Mouse (Mus musculus): Measurements from ENCODE around the gene Utp4. TPM values are rescaled to one million over a fixed set of nuclear protein-coding genes. Genes with fewer than 3 reads are reported as not detected.

The Utp4 gene
- polyA plus RNA-seq, 1 experiment: 36.6 TPM

DNA sequence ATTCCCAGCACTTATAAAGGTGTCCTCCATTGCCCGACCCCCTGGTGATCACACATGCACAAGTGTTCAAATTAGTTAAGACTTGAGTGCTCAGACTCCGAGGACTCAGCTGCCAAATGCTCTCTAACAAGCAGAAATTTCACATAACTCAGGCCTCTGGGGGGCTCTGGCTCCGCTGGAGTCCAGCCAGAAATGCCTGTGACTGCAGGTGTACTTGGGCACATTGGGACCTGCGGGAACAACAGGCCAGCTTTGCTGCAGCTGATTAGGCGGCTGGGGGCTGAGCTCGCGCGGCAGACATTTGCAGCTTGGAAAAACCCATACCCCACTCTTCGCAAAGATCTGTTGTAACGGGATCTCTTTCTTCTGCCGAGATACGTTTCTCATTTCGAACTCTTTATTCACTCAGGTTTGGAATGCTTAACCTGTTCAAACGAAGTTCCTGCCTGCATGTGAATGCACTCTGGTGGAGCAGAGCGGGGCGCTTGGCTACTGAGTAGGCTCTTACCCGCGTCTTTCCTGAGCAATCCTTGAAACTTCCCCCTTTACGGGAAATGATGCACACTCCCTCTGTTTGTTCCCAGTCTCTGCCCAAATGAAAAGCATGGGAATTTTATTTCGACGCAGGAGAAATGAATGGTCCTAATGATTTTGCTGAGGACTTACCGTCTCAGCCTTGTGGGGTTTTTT is 39.1 kb downstream of the Utp4 start:
- WGBS: 22% methylated on average over 22 of the region's 22 CpGs
- Histone ChIP-seq H3K27ac (ENCODE audit: control insufficient read depth, insufficient read depth, low read length) (no peak overlapping the region), H3K4me3 (ENCODE audit: control insufficient read depth, insufficient read depth, low read length) (no peak overlapping the region), H3K4me1 (replicated peaks; ENCODE audit: control insufficient read depth, insufficient read depth, low read length) (peaks cover 4% of the 10 kb centered on the region; the same call in 1 of the 2 replicates), H3K36me3 (ENCODE audit: control insufficient read depth, insufficient read depth, low read length) (no peaks in the 10 kb centered on the region), H3K27me3 (ENCODE audit: control insufficient read depth, insufficient read depth, low read length) (no peaks in the 10 kb centered on the region; the same call in 1 of the 2 replicates)
- peak; percentile 3 for DNase-seq
- no peak for TF ChIP-seq POLR2A (IDR thresholded peaks at IDR 0.05; ENCODE audit: control insufficient read depth, extremely low read depth, insufficient read depth, low read length, poor library complexity)

DNA sequence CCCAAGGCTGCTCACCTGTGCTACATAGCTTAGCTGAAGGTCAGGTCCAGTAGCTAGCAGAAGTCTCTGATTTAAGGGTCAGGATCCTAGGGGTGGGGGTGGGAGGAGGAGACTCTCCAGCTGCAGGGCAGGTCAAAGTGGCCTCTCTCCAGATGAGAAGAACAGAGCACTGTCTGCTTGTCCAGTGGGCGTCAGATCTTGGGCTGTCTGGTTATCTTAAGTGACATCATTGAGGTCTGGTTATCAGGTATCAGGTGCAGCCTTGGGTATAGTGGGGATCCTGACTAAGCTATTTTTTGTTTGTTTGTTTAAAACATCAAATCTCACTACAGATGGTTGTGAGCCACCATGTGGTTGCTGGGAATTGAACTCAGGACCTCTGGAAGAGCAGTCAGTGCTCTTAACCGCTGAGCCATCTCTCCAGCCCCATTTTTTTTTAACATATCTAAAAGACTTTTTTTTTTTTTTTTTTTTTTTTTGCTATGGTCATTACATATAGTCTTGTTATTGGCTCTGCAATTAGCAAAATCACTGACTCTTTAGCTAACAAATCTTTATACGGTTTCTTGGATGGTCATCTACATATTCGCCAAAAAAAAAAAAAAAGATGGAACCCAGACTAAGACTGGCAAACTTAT is 40.2 kb downstream of the Utp4 start:
- WGBS: 82% methylated on average over 4 of the region's 4 CpGs

GRCm38 (mm10) chr8:106934226-106934977 is 41.0 kb downstream of the Utp4 start:
- Histone ChIP-seq H3K4me3 (ENCODE audit: control insufficient read depth, insufficient read depth, low read length) (no peak overlapping the region), H3K36me3 (ENCODE audit: control insufficient read depth, insufficient read depth, low read length) (no peaks in the 10 kb centered on the region), H3K4me1 (replicated peaks; ENCODE audit: control insufficient read depth, insufficient read depth, low read length) (peaks cover 4% of the 10 kb centered on the region; the same call in 1 of the 2 replicates), H3K27ac (ENCODE audit: control insufficient read depth, insufficient read depth, low read length) (no peak overlapping the region), H3K27me3 (ENCODE audit: control insufficient read depth, insufficient read depth, low read length) (no peaks in the 10 kb centered on the region; the same call in 1 of the 2 replicates)
- TF ChIP-seq POLR2A (IDR thresholded peaks at IDR 0.05; ENCODE audit: control insufficient read depth, extremely low read depth, insufficient read depth, low read length, poor library complexity): no peak
- TF ChIP-seq CTCF (IDR thresholded peaks at IDR 0.05; ENCODE audit: borderline replicate concordance, control insufficient read depth, extremely low read depth, insufficient read depth, low read length, poor library complexity): no peak
- DNase-seq: no peak
- 87% methylated on average over 16 of the region's 16 CpGs for WGBS

More for the DNA sequence above, 40.2 kb downstream of the Utp4 start:
- no peaks in the 10 kb centered on the region for H3K36me3 ChIP-seq (ENCODE audit: control insufficient read depth, insufficient read depth, low read length)
- DNase-seq: no peak
- H3K4me3 ChIP-seq (ENCODE audit: control insufficient read depth, insufficient read depth, low read length): no peak overlapping the region
- H3K4me1 ChIP-seq (replicated peaks; ENCODE audit: control insufficient read depth, insufficient read depth, low read length): peaks cover 4% of the 10 kb centered on the region; the same call in 1 of the 2 replicates
- no peaks in the 10 kb centered on the region; the same call in 1 of the 2 replicates for H3K27me3 ChIP-seq (ENCODE audit: control insufficient read depth, insufficient read depth, low read length)
- H3K27ac ChIP-seq (ENCODE audit: control insufficient read depth, insufficient read depth, low read length): no peak overlapping the region
- TF ChIP-seq POLR2A (IDR thresholded peaks at IDR 0.05; ENCODE audit: control insufficient read depth, extremely low read depth, insufficient read depth, low read length, poor library complexity): no peak
- TF ChIP-seq CTCF (IDR thresholded peaks at IDR 0.05; ENCODE audit: borderline replicate concordance, control insufficient read depth, extremely low read depth, insufficient read depth, low read length, poor library complexity): no peak

GRCm38 (mm10) chr8:106935324-106935869 is 42.0 kb downstream of the Utp4 start, which contains the start of gene Sntb2:
Sntb2 (plus strand) TSS chr8:106935750.
- Histone ChIP-seq H3K27me3 (ENCODE audit: control insufficient read depth, insufficient read depth, low read length) (no peaks in the 10 kb centered on the region; the same call in 1 of the 2 replicates), H3K4me1 (replicated peaks; ENCODE audit: control insufficient read depth, insufficient read depth, low read length) (peaks cover 4% of the 10 kb centered on the region; the same call in 1 of the 2 replicates), H3K27ac (ENCODE audit: control insufficient read depth, insufficient read depth, low read length) (no peak within 1 kb of the TSS), H3K36me3 (ENCODE audit: control insufficient read depth, insufficient read depth, low read length) (no peaks in the 10 kb centered on the region), H3K4me3 (ENCODE audit: control insufficient read depth, insufficient read depth, low read length) (peak within 1 kb of the TSS; percentile 57)
- under 1% methylated on average over 38 of the region's 41 CpGs for WGBS
- no peak for TF ChIP-seq POLR2A (IDR thresholded peaks at IDR 0.05; ENCODE audit: control insufficient read depth, extremely low read depth, insufficient read depth, low read length, poor library complexity)
- no peak for TF ChIP-seq CTCF (IDR thresholded peaks at IDR 0.05; ENCODE audit: borderline replicate concordance, control insufficient read depth, extremely low read depth, insufficient read depth, low read length, poor library complexity)
- peak; percentile 91 for DNase-seq

DNA sequence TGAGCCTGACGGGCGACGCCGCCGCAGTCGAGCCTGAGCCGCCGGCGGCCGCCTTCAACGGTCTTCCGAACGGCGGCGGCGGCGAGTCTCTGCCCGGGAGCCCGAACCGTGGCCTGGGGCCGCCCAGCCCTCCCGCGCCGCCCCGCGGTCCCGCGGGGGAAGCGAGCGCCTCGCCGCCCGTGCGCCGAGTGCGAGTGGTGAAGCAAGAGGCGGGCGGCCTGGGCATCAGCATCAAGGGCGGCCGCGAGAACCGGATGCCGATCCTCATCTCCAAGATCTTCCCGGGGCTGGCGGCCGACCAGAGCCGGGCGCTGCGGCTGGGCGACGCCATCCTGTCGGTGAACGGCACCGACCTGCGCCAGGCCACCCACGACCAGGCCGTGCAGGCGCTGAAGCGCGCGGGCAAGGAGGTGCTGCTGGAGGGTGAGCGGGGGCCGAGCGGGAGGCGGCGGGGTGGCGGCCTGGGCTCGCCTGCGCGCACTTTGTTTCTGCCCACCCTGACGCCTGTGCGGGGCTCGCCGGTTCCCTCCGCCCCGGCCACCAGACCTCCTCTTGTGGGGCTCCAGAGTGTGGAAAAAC is 42.6 kb downstream of the Utp4 start:
- no peak overlapping the region for H3K27ac ChIP-seq (ENCODE audit: control insufficient read depth, insufficient read depth, low read length)
- DNase-seq: peak; percentile 39
- WGBS: under 1% methylated on average over 76 of the region's 76 CpGs
- H3K27me3 ChIP-seq (ENCODE audit: control insufficient read depth, insufficient read depth, low read length): no peaks in the 10 kb centered on the region; the same call in 1 of the 2 replicates
- no peaks in the 10 kb centered on the region for H3K36me3 ChIP-seq (ENCODE audit: control insufficient read depth, insufficient read depth, low read length)
- TF ChIP-seq CTCF (IDR thresholded peaks at IDR 0.05; ENCODE audit: borderline replicate concordance, control insufficient read depth, extremely low read depth, insufficient read depth, low read length, poor library complexity) (no peak), POLR2A (IDR thresholded peaks at IDR 0.05; ENCODE audit: control insufficient read depth, extremely low read depth, insufficient read depth, low read length, poor library complexity) (no peak)
- H3K4me3 ChIP-seq (ENCODE audit: control insufficient read depth, insufficient read depth, low read length): peak overlapping the region; percentile 57
- peaks cover 4% of the 10 kb centered on the region; the same call in 1 of the 2 replicates for H3K4me1 ChIP-seq (replicated peaks; ENCODE audit: control insufficient read depth, insufficient read depth, low read length)
